21 mouse cellular contexts compared by ENCODE assay signal in the genomic region with DNA sequence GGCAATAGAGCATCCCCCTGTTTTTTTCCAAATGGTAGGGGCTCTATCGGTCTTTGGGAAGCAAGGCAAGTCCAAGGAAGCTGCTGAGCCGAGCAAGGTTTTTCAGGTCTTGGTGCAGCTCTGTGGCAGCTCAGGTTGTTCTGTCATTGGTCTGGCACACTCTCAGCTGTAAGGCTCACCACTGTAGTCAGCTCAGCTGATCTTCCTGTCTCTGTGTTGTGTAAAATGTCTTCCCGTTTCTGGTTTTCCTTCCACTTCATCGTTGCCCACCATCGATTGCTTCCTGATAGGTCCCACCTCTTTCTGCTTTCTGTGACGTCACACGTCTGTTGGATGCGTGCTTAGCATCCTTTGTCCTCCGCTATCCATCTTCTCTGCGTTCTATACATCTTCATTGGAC.
"Had no signal": no experiment of that assay in that cellular context is flagged by ENCODE, and none has a peak within 500 bp of the region (broad histone marks: within the 10 kb centered on the region; RNA-seq: fewer than 3 reads in every experiment).

No protein-coding gene starts in this region.

- DNase-seq: liver, embryonic 13.5 days; liver, postnatal 0 days; lung, adult 2 months; lung, postnatal 14 days; lung, postnatal 36 days; right cerebral cortex, postnatal 14 days; thymus, adult 18-20 months; thymus, postnatal 14 days; thymus, postnatal 36 days had no signal

- H3K27me3 ChIP-seq: liver, embryonic 13.5 days; liver, embryonic 15.5 days; lung, embryonic 15.5 days; megakaryocyte, embryonic 14.5 days; midbrain, embryonic 13.5 days; neural tube, embryonic 13.5 days; neural tube, embryonic 15.5 days had no signal

- H3K9me3 ChIP-seq: liver, embryonic 13.5 days; liver, embryonic 15.5 days; lung, embryonic 15.5 days; megakaryocyte, embryonic 14.5 days; midbrain, embryonic 10.5 days; midbrain, embryonic 13.5 days; neural tube, embryonic 13.5 days; neural tube, embryonic 15.5 days had no signal

- H3K4me2 ChIP-seq: liver, embryonic 11.5 days; liver, embryonic 13.5 days; liver, embryonic 15.5 days; lung, embryonic 15.5 days; midbrain, embryonic 13.5 days; neural tube, embryonic 13.5 days; neural tube, embryonic 15.5 days had no signal

- H3K4me1 ChIP-seq: liver, embryonic 13.5 days; liver, embryonic 15.5 days; lung, embryonic 15.5 days; midbrain, embryonic 10.5 days; midbrain, embryonic 13.5 days; neural tube, embryonic 13.5 days; neural tube, embryonic 15.5 days had no signal

- H3K27ac ChIP-seq: liver, embryonic 13.5 days; liver, embryonic 15.5 days; lung, embryonic 15.5 days; macrophage; midbrain, embryonic 10.5 days; midbrain, embryonic 13.5 days; neural tube, embryonic 13.5 days; neural tube, embryonic 15.5 days had no signal

- H3K9ac ChIP-seq: liver, embryonic 13.5 days; liver, embryonic 15.5 days; liver, postnatal 0 days; lung, embryonic 15.5 days; midbrain, embryonic 13.5 days; neural tube, embryonic 13.5 days; neural tube, embryonic 15.5 days had no signal

- H3K36me3 ChIP-seq: liver, embryonic 13.5 days; liver, embryonic 15.5 days; lung, embryonic 15.5 days; midbrain, embryonic 10.5 days; midbrain, embryonic 13.5 days; neural tube, embryonic 13.5 days; neural tube, embryonic 15.5 days had no signal

- H3K4me3 ChIP-seq: liver, embryonic 13.5 days; liver, embryonic 15.5 days; lung, embryonic 15.5 days; megakaryocyte, embryonic 14.5 days; midbrain, embryonic 10.5 days; midbrain, embryonic 13.5 days; myocyte; neural tube, embryonic 13.5 days; neural tube, embryonic 15.5 days had no signal

- ATAC-seq: liver, postnatal 0 days; lung, postnatal 0 days; midbrain, embryonic 13.5 days; midbrain, embryonic 16.5 days had no signal
